Comparison of ENCODE assay signal across 1 mouse cellular context in the genomic region with DNA sequence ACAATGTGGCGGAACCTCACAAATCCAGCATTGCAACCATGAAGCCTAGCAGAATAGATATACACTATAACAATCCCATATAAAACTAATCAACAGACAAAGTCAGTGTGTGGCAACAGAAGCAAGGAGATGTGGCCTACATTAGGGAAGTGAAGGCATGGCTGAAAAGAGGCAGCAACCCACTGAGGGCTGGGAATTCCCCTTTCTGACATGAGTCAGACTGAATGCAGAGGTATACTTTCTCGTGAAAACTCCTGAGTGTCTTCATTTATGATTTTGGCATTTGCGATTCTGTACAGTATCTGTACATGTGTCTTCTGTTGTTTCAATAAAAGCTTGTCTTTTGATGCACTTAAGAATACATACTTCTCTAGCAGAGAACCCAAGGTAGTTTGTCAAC.
TF ChIP-seq lines count a peak whose summit lies in the region.

No protein-coding gene starts in this region.

TF ChIP-seq in CH12.LX, 34 proteins besides CTCF, POLR2A, EP300 and RAD21 (continued from another document):
- TF ChIP-seq UBTF (IDR thresholded peaks at IDR 0.05; ENCODE audit: low read depth, low read length) (no peak), MAZ (IDR thresholded peaks at IDR 0.05; ENCODE audit: low read depth, low read length) (no peak), JUN (IDR thresholded peaks at IDR 0.05; ENCODE audit: insufficient read depth, low read depth, low read length) (peak; percentile 32; the same call in 1 of the 2 replicates), IRF4 (IDR thresholded peaks at IDR 0.05; ENCODE audit: low read depth, low read length) (peak; percentile 80), MXI1 (IDR thresholded peaks at IDR 0.05; ENCODE audit: low read depth, low read length) (0 out of 2 replicates have a peak, but pooled peaks have one; percentile 22), E2F4 (IDR thresholded peaks at IDR 0.05; ENCODE audit: insufficient replicate concordance, low read depth, low read length) (no peak), CHD1 (IDR thresholded peaks at IDR 0.05; ENCODE audit: low read depth, low read length) (no peak), RCOR1 (conservative IDR thresholded peaks at IDR 0.05; ENCODE audit: low read depth, low read length) (no peak), TCF12 (IDR thresholded peaks at IDR 0.05; ENCODE audit: low read depth, low read length) (0 out of 2 replicates have a peak, but pooled peaks have one; percentile 29), HCFC1 (IDR thresholded peaks at IDR 0.05; ENCODE audit: low read depth, low read length) (no peak), PAX5 (IDR thresholded peaks at IDR 0.05; ENCODE audit: low read length) (no peak), NELFE (IDR thresholded peaks at IDR 0.05; ENCODE audit: low read depth, low read length) (no peak)
